Mouse (Mus musculus): ENCODE data around the gene Zc3h4.
A peak's percentile ranks its signal among the peaks of the same experiment; 100 is the strongest.

Zc3h4 gene

GRCm38 (mm10) chr7:16399820-16400688, 656 bp upstream of the Zc3h4 start:
- peak; percentile 96 for DNase-seq (ENCODE audit: extremely low read depth, insufficient read length, low spot score)

DNA sequence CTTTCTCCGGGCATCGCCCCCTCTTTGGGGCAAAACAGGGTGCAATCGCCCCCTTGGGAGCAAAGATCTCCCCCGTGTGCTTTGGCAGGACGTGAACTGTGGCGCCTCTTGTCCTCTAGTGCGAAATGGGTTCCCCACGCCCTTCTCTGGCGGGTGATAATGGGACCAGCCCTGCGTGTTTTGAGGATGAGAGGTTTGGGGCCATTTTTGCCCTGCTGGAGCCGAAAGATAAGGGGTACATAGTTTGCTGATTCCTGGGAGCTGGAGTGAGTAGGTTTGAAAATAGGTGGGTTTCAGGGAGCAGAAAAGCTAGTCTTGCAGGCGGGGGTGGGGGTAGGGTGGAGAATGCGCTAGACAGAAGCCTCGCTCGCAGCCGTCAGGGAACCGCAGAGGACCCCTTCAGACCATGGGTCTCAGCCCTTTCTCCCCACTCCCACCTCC, 1.3 kb downstream of the Zc3h4 start:
- DNase-seq (ENCODE audit: extremely low read depth, insufficient read length, low spot score) = peak; percentile 45

- no peak for DNase-seq (ENCODE audit: extremely low read depth, insufficient read length, low spot score)
These were observed 1.7 kb downstream of the Zc3h4 start for GRCm38 (mm10) chr7:16402449-16402848.

- DNase-seq (ENCODE audit: extremely low read depth, insufficient read length, low spot score) = no peak
These were observed 2.5 kb downstream of the Zc3h4 start for GRCm38 (mm10) chr7:16402968-16403948.

- DNase-seq (ENCODE audit: extremely low read depth, insufficient read length, low spot score) = no peak
These were observed 3.8 kb downstream of the Zc3h4 start for GRCm38 (mm10) chr7:16404315-16405072.

DNA sequence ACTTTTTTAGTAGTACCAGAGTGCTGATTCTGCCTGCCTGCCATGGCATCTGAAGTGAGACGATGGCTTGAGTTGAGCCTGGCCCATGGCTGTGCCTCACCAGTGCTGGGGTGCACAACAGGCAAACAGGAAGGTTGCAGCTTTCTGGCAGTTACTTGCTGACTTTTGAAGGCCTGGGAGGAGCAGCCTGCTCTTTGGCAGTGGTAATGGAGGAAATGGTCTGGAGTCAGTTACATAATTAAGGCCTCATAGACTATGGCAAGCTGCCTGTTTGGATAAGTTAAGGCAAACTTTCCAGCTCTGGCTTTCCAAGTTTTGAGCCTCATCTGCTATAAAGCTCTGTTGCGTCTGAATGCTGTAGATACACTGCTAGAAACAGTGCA, 4.4 kb downstream of the Zc3h4 start:
- no peak for DNase-seq (ENCODE audit: extremely low read depth, insufficient read length, low spot score)

DNA sequence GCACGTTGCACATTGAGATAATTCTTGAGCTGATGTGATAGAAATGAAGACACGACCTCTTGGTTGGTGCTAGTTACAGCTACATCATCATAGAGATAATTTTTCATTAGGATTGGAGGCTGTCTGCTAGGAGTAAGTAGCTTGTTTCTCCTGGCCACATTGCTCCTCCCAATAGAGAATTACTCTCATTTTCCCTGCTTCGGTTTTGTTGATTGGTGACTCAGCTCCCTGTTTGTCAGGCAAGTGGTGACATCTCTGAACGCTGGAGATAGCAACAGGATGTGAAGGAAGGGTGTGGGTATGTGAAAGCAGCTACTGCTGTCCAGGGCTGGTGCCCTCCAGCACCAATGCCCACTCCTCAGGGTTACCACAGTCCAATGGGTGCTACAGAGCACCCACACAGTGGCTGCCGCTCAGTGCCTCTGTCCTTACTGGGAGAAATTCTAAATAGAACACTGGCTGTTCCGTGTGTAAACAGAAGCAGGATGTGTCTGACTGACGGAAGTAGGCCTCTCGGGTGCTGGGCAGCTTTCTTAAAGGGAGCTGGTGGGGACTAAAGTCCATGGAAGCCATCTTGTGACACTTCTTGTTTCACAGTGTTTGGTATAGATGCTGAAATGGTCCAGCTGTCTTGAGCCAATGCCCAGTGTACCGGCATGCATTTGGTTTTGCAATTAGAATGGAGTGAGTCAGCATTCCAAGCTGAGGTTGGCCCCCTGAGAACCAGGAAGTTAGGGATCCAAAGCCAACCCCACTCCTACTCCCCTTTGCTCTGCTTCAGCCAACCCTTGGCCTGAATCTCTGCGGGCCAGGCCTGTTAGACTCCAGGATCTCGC, 5.0 kb downstream of the Zc3h4 start:
- DNase-seq (ENCODE audit: extremely low read depth, insufficient read length, low spot score) = peak; percentile 70

- no peak for DNase-seq (ENCODE audit: extremely low read depth, insufficient read length, low spot score)
These were observed 6.3 kb downstream of the Zc3h4 start for GRCm38 (mm10) chr7:16406978-16407377.

DNA sequence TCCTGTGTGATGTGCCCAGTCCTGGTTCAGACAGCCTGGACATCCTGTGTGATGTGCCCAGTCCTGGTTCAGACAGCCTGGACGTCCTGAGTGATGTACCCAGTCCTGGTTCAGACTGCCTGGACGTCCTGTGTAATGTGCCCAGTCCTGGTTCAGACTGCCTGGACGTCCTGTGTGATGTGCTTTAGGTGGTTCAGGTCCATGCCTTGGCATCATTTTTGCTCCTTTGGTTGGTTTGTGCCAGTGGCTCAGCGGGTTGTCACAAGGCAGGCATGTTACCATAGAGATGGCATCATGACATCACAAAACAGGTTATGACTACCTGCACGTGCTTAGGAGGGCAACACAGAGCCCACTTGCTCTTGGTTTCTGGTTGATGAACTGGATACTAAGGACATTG, 10.4 kb downstream of the Zc3h4 start:
- DNase-seq (ENCODE audit: extremely low read depth, insufficient read length, low spot score) = no peak

DNA sequence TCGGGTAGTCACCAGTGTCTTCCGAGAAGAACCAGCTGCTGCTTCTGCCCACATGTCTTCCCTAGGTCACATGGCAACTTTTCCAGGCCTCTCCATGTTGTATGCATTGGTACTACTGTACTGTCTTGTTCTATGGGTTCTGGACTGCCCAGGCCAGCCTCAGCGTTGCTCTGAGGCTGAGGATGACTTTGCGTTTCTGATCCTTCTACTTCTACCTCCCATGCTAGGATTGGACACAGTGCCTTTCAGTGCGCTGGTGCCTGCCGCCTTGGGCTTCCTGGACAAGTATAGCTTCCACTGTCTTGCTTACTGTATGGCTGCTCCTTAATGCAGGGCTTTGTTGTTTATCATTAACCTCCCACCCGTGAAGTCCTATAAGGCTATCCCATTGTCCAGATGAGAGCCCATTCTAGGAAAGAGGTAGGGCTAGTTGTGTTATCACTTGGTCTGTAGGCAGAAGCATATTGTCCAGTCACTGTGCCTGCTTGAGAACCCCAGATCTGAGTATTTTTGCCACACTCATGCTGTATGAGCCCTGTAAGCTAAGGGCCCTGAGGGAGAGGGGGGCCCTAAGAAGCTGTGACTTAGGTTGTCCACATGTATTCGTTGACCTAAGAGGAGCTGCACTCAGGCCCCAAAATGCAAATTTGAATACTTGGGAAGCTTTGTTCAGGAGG, 11.6 kb downstream of the Zc3h4 start:
- DNase-seq (ENCODE audit: extremely low read depth, insufficient read length, low spot score) = no peak

GRCm38 (mm10) chr7:16412930-16413329, 12.2 kb downstream of the Zc3h4 start:
- DNase-seq (ENCODE audit: extremely low read depth, insufficient read length, low spot score) = no peak

GRCm38 (mm10) chr7:16415426-16415825, 14.7 kb downstream of the Zc3h4 start:
- no peak for DNase-seq (ENCODE audit: extremely low read depth, insufficient read length, low spot score)

- peak; percentile 39 for DNase-seq (ENCODE audit: extremely low read depth, insufficient read length, low spot score)
These were observed 16.5 kb downstream of the Zc3h4 start for GRCm38 (mm10) chr7:16417141-16417771.

- no peak for DNase-seq (ENCODE audit: extremely low read depth, insufficient read length, low spot score)
These were observed 18.0 kb downstream of the Zc3h4 start for GRCm38 (mm10) chr7:16418713-16419112.

GRCm38 (mm10) chr7:16420493-16421118, 19.9 kb downstream of the Zc3h4 start:
- no peak for DNase-seq (ENCODE audit: extremely low read depth, insufficient read length, low spot score)

- no peak for DNase-seq (ENCODE audit: extremely low read depth, insufficient read length, low spot score)
These were observed 21.6 kb downstream of the Zc3h4 start for GRCm38 (mm10) chr7:16422222-16422856.

DNA sequence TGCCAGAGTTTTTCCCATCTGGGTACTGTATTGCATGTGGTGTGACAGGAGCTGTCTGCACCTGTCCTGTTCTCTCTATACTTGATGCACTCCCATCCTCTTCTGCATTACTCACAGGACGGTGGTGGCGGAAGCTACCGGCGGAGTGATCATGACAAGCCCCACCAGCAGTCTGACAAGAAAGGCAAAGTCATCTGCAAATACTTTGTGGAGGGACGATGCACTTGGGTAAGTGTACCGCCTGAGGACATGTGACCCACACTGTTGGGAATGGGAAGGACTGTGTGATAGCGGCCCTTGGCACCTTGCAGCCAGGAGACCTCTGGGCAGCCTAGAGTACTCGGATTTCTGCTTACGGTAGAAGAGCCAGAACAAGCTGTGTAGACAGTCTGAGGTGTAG, 23.0 kb downstream of the Zc3h4 start:
- no peak for DNase-seq (ENCODE audit: extremely low read depth, insufficient read length, low spot score)

GRCm38 (mm10) chr7:16425721-16426120, 25.0 kb downstream of the Zc3h4 start:
- no peak for DNase-seq (ENCODE audit: extremely low read depth, insufficient read length, low spot score)

Data from 3134 (cell line).